Mouse (Mus musculus) adrenal gland, postnatal 25 days (tissue): ENCODE measurements around the gene Fam111a. TPM values are rescaled to one million over a fixed set of nuclear protein-coding genes. Genes with fewer than 3 reads are reported as not detected.

ENCODE experiments used
- DNase-seq: peaks from one replicate; pipeline ENCODE4 v3.0.0; 2021; ENCODE audit warnings: mixed read lengths
- total RNA-seq: library from RNA; stranded (reverse); gene quantifications from 2 replicates; pipeline ENCODE4 v1.2.3, GENCODE M21; 2021

The Fam111a gene
- total RNA-seq, 1 experiment from 2014 or later: 6.3 TPM

DNA sequence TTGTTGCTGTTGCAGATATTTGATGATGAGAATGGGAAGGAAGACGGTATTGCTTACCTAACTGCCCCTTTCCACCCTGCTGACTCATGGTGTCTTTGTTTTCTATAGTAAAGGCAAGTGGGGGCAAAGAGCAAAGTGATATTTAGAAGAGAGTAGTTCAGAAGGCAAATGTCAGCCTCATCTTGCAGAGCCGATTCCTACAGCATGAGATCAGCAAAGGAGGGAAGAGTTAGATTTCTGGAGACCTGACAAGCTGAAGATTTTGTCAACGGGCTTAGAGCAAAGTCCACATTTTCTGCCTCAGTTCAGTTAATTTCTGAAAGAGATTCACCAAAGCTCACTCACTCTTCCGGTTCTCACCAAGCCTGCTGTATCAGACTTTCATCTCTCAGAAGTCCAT lies 87.6 kb downstream of the Fam111a start, which contains the start of gene Glyat:
Gene Glyat, plus strand, starts transcription at position 133 of the 400 bp plus-strand sequence.
- no peak for DNase-seq

DNA sequence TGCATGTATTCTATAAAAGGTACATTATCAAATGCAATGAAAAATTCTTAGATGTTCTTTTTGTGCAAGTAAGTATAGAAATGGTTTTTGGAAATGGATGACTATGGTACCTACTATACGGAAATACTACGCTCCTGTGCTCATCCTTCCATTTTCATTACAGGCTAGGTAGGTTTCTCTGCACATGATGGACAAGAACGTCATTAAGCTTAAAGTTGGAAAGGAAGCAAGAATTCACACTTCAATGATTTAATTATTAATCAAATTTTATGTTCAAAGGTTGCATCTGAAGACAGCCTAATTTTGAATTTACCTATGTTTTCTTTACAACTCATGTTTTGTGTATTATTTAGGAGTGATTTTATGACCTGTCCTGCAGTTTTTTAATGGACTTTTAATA lies 88.7 kb downstream of the Fam111a start:
- DNase-seq: no peak

DNA sequence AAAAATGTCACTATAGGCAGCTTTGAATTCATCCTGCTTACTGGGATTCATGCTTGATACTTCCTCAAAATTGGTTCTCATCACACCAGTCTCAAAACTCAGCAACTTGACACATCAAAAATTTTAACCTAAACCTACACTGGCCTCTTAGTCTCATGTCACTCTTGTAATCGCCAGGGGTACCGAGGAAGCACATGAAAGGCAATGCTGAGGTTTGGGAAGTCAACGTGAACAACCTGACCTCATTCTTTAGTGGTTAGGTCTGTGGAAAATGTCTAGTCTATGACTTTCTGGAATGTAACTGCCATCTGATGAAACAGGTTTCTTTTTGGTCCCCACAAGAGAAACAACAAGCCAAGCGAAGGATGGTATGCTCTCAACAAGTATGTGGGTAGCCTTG lies 89.4 kb downstream of the Fam111a start:
- no peak for DNase-seq

DNA sequence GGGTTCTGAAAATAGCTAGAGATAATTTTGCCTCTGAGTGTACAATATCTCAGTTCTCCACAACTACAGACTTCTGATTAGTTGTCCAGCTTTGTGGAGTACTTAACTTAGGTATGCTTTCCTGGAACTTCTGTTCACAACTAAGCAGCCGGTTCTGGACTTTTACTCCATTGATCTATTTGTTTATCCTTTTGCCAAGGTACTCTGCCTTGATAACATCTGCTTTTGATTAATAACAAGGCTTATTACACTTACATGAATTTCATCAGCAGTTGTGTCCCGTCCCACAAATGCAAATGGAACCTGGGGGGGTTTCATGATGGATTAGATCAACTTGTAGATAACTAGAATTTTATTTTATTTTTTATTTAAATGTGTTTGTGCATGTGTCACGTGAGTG lies 91.3 kb downstream of the Fam111a start:
- DNase-seq: no peak

DNA sequence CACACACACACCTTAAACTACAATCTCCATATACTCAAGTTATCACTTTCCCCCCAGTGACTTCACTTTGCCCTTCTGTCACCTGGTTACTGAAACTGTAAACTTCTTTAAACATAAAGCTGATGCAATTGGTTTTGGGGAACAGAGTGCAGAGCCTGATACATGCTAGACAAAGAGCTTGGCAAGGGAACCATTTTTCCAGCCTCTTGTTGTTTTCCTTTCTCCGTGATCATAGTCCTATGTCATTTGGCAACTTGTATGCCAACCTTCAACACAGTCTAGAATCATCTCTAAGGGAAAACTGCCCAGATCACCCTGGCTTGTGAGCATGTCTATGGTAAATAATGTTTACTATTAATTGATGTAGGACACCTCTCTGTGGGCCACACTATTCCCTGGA lies 92.5 kb downstream of the Fam111a start:
- DNase-seq: no peak

Other genes starting within 250 kb of the Fam111a start
- not detected in 2 replicates for gene Olfr1436, start 246.6 kb upstream of the Fam111a start, total RNA-seq
- not detected in 2 replicates for gene Olfr1437, start 220.6 kb upstream of the Fam111a start, total RNA-seq
- not detected in 2 replicates for gene Olfr1438-ps1, start 209.8 kb upstream of the Fam111a start, total RNA-seq
- not detected in 2 replicates for gene Olfr1440, start 158.5 kb upstream of the Fam111a start, total RNA-seq
- gene Olfr1441, start 128.3 kb upstream of the Fam111a start, total RNA-seq: not detected in 2 replicates
- gene Pfpl, start 117.8 kb upstream of the Fam111a start, total RNA-seq: not detected in 2 replicates
- gene Mpeg1, start 85.0 kb upstream of the Fam111a start, total RNA-seq: 12.4 and 16.5 TPM in 2 replicates
- 14.9 and 15.1 TPM in 2 replicates for gene Dtx4, start 44.3 kb upstream of the Fam111a start, total RNA-seq
- 1.3 TPM in 1 of 2 replicates, not detected in the other for gene Gm4952, start 54.2 kb downstream of the Fam111a start, total RNA-seq
- gene Glyat, start 87.6 kb downstream of the Fam111a start, total RNA-seq: not detected in 2 replicates
- gene Olfr1442, start 124.7 kb downstream of the Fam111a start, total RNA-seq: not detected in 2 replicates
- gene Olfr1443, start 132.4 kb downstream of the Fam111a start, total RNA-seq: not detected in 2 replicates
- gene Keg1, start 150.0 kb downstream of the Fam111a start, total RNA-seq: not detected in 2 replicates
- gene Cntf, start 219.9 kb downstream of the Fam111a start, total RNA-seq: 0.90 and 3.3 TPM in 2 replicates